Mouse (Mus musculus): ENCODE results near the gene Gas7.
A peak's percentile ranks its signal among the peaks of the same experiment; 100 is the strongest.

The Gas7 gene

DNA sequence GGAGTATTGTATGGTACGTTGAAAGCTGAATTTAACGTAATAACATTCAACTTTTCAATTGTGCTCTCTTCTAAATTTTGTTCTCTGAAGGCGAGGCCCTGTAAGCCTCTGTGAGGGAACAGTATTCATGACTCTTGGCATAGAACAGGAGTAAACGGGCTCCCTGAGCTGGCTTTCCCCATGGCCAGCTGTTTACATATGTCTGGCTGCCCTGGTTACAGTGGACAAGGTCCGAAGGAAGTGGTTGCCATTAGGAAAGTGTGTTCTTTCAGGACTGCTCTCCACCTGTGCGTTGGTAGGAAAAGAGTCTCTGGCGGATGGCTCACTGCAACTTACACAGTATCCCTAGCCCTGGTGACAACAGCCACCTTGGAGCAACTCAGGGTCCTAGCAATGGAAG lies 171.9 kb downstream of the Gas7 start:
- DNase-seq (ENCODE audit: low read depth): no peak

DNA sequence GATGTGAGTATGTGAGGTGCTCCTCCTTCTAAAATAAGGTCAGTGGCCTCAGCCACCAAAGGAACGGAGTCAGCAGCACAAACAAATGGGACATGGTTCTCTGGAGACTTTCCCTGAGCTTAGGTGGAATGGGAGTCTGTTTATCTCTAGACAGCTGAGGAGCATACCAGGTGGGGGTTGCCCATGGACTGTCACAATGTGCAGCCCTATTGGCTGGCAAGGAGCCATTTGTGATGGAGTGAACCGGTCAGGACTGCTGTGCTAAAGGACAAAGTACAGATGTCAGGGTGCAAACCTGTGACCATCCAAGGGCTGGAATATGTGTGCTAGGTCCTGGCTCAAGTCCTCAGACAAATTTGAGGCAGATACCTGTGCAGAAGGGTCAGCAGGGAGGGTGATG lies 173.3 kb downstream of the Gas7 start:
- DNase-seq (ENCODE audit: low read depth): no peak

DNA sequence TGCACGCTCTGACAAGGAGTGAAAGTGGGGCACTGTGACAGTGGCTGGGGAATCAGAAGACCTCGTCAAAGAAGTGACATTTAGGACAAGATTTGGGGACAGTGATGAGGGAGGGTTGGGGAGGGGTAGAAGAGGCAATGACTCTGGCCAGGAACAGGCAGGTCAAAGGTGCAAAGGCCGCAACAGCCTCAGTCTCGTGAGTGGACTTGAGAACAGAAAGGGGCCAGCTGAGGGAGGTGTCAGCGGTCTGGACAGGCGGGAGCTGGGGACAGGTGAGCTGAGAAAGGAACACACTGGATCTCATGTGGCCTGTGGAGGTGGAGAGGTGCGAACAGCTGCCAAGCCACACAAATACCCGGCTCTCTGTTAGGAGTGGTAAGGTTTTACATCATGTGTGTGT lies 177.7 kb downstream of the Gas7 start:
- DNase-seq (ENCODE audit: low read depth): no peak

DNA sequence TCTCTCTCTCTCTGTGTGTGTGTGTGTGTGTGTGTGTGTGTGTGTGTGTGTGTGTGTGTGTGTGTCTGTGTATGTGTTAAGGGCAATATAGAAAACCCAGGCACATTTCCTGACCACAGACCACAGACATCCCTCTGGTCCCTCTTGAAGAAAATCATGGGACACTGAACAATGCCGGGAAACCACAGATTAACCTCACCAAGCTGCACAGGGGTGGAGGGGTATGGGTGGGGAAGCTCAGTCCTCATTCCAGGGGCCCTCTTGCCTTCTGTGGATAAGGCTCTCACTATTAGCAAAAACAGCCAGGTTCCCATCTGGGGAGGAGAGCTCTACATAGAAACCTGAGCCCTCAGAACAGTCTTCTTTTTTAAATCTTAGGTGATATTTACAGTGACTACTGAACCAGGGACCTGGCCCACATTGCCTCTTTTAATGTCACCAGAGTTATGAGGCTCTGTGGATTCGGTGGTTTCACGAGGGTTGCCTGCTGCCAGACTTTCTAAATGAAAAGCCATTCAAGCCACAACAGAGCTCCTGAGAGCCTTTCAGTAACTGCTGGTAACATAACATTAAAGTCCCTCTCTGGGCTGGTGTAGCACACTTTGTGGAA lies 178.5 kb downstream of the Gas7 start:
- DNase-seq (ENCODE audit: low read depth): no peak

DNA sequence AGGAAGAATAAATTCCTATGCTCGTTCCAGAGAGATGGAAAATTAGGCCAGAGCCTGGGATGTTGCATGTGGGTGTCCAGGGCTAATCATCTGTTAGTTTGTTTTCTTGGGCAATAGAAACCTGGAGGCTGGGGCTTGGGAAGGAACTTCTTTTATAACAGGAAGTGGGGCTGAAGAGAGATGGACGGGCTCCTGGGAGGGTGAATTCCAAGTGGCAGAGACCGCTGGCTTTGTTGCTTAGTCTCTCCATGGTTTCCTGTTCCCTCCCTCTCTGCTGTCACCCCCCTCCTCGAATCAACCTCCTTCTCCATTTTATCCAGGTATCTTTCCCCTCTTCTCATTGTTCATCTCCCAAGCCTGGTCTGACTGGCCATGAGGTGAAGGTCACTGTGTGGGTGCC lies 181.0 kb downstream of the Gas7 start:
- no peak for DNase-seq (ENCODE audit: low read depth)

DNA sequence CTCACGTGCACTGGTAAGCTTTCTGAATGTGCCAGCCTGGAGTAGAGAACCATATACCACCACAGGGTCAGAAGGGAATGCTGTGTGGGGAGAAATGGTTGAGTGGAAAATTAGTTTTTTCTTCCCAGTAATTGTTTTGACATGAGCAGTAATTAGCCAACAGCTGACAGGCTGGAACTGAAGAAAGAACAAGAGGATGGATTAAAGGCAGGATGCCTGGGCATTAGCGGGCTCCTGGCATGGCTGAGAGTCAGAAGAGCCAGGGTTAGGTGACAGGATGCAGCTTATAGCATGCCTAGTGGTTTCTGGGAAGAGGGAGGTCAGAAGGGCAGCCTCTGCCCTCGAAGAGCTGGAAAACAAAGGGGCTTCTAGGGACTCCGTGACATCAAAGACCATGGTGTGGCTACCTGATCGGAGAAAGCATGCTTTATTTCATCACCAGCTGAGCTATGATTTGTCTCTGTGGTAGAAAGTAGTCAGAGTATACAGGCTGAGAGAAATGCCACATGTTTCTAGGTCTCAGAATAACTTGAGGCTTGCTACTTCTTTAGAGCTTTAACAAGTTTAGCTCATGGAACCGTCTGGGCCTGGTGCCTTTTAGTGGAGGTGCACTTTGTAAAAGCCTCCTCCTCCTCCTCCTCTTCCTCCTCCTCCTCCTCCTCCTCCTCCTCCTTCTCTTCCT lies 181.8 kb downstream of the Gas7 start:
- DNase-seq (ENCODE audit: low read depth): no peak

DNA sequence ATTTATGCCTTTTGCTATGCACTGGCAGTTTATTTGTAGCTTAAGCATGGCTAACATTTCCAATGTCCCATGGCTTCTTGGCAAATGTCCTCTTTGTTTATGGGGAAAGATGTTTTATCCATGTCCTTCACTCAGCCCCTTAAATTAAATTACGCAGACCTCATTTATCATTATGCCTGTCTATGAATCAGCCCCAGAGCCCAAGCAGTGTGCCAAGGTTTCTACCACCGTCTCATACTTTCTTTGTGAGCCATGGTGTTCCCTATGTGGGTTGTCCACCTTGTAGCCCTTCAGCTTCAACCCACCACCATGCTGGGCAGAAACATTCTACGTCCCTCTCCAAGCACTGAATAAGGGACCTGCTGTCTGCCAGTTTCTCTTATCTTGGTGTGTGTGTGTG lies 183.2 kb downstream of the Gas7 start:
- DNase-seq (ENCODE audit: low read depth): no peak

DNA sequence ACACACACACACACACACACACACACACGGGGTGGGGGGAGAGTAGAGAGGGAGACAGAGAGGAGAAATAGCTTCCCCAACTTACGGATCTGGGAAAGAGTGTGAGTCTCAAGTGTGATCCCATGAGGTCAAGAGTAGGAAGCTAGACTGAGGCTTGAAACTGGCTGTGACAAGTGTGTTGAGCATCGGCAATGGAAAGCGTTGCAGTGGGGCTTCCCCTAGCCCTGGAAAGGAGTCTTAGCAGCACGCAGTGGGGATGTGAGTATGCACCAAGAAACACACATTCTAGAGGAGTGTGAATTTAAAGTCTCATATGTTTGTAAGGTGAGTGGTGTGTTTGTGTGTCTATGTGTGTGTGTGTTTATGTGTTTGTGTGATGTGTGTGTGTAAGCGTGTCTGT lies 185.1 kb downstream of the Gas7 start:
- no peak for DNase-seq (ENCODE audit: low read depth)

DNA sequence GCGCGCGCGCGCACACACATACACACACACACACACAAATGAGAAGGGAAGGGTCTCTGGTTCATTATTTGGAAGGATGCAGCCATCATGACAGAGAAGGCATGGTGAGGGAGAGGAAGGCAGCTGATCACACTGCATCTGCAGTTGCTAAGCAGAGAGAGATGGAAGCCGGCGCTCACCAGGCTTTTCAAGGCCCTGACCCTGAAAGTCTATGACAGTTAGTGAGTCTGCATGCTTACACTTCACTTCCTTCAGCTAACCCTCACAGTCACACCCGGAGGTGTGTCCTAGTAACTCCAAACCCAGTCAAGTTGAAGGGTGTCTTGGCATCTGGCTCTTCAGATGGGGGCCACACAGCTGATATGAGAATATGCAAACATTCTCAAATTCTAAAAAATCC lies 187.2 kb downstream of the Gas7 start:
- no peak for DNase-seq (ENCODE audit: low read depth)

DNA sequence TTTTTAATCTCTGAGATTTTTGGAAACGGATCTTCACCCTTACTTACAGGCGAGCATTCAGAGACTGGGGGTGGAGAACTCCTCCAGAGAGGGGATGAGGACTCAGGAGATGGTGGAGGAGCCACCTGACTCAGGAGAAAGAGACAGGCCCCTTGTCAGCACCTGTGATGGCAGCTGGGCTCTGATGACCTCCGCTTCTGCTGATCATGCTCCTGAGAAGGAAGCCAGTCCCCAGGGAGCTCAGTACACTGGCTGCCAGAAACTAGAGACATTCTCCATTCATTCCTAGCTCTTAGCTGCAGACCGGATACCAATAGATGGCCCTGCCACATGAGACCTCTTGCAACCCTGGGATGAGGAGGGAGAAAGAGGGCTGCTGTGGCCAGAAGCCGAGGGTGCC lies 187.6 kb downstream of the Gas7 start:
- DNase-seq (ENCODE audit: low read depth): no peak

DNA sequence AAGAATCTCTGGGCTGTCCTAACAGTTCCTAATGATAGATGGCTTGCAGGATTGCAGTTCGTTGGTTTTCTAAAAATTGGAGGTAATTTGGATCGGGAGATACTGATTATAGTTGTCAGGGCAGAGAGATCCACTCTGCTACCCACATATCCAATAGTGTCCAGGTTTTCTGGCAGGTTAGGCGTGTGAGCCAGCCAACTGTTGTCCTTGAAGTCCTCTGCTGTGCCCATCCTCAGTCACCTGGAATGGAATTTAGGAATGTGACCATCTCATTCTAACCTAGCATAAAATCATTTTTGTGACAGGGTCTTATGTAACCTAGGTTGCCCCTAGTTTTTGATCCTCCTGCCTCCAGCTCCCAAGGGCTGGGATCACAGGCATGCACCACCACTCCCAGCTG lies 188.2 kb downstream of the Gas7 start:
- DNase-seq (ENCODE audit: low read depth): no peak

DNA sequence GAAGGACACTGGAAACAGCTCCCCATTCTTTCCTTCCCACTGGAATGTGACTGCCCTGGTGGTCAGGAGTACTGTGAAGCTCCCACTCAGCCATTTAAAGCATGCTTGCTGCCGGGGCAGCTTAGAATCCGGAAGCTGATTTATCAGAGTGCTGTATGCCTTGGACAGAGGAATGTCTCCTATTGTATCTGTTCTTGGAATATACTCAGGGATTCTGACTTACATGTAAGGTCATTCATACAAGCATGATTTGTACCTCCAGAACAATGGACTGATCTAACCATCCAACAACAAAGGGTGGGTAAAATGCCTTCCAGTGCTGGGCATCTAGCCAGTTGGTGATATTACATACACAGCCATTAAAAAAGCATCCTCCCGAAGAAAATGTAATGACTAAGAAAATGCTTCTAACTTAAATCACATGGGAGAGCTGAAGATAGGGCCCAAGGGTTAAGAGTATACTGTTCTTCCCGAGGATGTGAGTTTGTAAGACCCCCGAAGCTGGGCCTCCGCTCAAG lies 189.5 kb downstream of the Gas7 start:
- DNase-seq (ENCODE audit: low read depth): no peak

DNA sequence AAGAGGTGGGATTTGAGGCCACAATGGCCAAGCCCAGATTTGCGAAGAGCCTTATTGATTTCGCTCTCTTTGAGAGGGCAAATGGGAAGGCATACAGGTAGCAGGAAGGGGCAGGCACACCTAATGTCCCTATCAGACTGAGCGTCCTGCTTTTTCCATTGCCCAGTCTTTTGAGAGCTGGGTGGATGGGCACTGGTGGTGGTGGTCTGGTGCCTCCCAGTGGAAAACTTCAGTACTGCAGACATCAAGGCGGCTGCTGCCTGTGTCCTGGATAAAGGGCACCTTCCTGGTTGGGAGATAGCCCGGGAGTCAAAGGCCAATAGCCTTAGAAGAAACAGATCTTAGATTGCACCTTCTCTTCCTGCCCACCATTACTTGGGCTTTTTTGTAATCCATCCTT lies 192.5 kb downstream of the Gas7 start:
- DNase-seq (ENCODE audit: low read depth): peak; percentile 42

DNA sequence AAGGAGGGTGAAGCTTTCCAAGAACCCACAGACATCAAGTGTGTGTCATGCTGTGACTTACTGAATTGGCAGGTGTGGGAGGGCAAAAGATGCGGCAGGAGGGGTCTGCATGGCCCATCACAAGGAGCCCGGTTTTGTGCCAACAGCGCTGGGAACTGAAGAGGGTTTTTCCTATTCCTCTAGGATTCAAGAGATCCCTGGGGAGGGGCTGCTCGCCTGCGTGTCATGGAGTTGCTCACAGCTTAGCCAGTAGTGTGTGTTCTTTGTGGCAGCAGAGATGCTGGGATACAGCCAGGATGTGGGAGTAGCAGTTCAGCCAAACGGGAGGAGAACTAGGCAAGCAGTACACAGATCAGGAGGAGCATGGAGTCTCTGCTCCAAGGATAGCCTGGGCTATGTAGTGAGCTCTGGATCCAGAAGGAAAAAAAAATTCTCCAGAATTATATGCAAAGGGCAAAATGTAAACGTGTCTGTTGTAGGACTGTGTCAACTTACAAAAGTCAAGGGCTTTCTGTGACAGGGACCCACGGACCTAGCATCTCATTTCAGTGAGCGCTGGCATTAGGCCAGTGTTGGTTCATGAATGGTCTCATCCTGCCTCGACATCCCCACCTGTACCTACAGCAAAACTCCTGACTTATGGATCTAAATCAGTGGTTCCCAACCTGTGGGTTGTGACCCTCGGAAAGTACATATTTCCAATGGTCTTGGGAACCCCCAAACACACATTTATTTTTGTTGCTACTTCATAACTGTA lies 193.6 kb downstream of the Gas7 start:
- no peak for DNase-seq (ENCODE audit: low read depth)

DNA sequence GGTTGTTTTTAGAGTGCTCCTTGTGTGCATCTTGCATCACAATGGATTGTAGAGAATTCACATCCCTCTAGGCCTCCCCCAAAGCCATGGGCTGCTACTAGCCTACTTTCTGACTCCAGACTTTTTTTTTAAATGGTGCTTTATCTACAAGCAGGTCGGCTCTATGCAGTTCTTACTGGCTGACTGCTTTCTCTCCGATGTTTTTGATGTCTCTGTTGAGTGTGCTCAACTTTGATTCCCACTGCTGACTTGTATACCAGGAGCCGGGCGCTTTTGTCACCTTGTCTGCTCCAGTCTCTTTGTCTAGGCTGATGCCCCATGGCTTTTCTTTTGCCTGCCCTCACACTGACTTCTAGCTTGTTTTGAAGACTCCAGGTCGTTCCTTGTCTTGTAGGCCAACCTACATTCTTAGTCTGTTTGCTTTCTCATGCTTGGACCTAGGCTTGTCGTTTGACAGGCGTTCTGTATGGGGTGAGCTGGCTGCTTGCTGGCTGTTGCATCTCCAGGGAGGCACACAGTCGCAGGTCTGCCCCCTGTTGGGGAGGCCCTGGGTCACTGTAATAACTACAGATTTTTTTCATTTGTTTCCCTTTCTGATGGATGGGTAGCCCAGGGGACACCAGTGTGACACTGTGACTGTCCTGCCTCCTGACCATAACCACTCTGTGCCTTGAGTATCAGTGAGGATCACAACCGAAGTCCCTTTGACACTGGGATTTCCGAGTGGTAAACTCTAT lies 194.9 kb downstream of the Gas7 start:
- no peak for DNase-seq (ENCODE audit: low read depth)

DNA sequence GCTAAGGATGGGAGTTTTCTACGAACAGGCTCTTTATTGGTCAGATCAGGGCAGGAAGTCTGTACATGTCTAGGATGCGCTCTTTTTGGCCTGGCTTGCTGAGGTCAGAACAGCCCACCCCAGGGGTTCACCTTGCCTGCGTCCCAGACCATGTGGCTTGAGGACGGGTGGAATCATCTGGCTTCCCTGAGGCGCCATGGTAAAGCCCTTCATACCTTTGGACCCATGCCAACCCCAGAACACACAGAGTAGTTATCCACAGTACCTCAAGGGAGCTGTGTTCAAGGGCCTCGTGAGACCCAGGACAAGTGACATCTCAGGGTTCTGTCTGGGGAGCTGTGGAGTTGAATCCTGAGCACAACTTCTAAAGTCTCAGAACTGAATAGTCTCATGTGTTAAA lies 196.5 kb downstream of the Gas7 start:
- no peak for DNase-seq (ENCODE audit: low read depth)

DNA sequence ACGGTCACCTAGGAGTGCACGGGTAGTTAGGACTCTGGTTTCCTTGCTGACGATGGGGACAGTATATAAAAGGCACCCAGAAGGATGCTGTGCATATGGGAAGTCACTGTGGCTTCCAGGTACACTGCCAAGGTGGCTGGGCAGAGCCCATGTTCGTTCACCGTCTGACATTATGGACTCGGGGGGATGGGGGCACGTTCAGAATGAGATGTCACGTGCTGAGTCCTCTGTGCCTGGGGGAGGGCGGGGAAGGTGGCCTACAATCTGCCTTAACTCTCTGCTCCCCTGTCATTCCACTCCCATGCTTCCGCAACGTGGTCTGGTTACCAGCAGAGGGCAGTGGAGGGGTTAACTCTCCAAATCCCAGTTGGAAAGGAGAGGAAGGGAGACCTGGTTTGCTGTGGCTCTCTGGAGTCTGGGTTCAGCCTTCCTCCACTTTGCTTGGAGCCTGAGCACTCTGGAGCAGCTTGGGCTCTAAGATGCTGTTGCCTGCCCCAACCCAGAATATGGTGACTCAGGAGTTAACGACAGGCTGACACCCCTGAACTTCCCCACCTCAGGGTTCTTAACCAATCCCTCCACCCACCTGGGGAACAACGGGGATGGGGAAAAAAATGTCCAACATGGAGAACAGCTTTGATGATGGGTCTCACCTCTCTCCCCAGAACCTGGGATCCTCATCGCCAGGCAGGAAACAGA lies 197.1 kb downstream of the Gas7 start:
- no peak for DNase-seq (ENCODE audit: low read depth)

DNA sequence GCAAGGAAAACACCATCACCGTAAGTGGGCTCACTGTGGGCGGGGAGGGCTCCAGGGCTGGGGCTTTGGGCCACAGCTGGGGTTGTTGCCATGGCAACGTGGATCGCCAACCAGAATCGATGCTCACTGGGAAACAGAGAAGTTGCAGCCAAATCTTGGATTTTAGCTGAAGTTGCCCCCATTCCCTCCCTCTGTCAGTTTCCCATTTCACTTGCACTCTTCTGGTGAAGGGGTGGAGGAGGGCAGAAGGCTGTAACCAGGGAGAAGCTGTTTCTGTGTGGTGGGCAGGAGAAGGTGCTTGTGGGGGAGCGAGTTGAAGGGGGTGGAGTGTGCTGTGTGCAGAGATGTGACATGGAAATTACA lies 197.6 kb downstream of the Gas7 start:
- DNase-seq (ENCODE audit: low read depth): no peak

DNA sequence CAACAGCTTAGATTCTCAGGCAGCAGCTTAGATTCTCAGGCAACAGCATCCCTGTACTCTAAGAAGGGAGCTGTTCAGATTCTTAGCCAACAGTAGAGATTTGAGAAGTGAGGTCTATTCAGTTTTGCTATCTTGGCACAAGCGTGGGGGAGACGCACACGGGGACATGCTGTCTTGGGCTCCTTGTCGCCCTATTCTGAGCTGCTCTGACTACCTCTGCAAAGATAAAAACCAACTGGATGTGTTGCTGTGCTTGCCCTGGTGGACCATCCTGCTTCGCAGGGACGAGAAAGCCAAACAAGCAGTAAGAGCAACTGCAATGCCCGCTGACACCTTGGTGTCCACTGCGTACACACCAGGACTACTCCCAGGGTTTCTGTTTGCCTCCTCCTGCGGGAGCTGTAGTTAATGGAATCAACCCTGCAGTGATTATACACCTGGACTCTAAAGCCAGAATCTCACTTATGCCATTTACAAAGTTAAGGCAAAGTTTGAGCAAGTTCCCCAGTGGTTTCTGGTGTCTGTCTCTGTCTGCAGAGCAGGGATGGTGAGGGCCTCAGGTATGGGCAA lies 198.4 kb downstream of the Gas7 start:
- no peak for DNase-seq (ENCODE audit: low read depth)

DNA sequence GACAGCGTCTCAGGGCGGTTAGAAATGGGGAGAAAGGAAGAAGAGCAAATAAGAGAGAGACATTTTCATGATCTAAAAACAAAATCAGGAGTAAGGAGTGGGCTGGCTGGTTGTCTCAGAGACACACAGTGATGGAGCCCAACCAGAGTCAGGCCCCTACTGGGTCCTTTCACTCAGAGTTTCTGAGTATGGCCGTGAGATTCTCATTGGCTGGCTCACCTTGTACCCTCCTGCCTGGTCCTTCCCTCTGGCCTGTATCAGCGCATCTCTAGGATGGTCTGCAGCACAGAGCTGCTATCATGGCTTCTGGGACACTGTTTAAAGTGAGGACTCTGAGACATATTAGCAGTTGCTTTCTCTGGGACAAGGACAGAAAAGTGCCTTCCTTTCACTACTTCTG lies 199.3 kb downstream of the Gas7 start:
- DNase-seq (ENCODE audit: low read depth): no peak

DNA sequence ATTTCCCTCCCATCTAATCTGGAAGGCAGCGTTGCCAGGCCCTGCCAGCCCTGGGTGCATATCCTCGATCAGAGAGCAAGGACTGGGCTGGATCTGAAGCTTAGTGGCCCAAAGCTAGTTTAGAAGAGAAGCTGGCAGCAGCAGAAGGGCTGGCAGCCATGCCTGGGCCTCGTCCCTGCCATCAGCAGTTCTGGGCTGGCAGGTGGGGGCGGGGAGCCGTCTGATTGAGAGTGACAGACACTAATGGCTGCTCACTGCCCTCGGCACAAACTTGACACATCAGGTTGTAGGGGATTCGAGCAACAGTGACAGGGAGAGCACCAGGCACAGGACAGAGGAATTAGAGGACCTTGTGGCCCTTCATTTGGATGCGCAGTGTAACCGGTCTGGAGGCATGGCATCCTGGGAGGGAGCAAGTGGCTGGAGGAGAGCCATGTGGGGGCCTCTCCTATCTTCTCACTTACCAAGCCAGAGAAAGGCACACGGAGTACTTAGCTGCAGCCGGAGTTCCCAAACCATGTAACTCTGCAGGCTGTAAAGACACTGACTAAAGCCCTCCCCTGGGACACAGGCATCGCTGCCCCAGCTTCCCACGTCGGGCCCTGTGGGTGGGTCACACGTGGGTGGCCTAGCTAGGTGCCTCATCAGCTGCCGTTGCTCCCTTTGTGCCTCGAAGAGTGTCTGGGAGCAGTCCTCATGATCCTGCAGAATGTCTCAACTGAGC lies 200.2 kb downstream of the Gas7 start:
- no peak for DNase-seq (ENCODE audit: low read depth)
